8 mouse cellular contexts compared by ENCODE assay signal in genomic region chr2:180701767-180702621, GRCm38 (mm10). TPM values are rescaled to one million over a fixed set of nuclear protein-coding genes. Genes with fewer than 3 reads are reported as not detected.
DNase-seq lines count a peak whose midpoint lies in the region; ATAC-seq and TF ChIP-seq lines count a peak whose summit lies in the region.

No protein-coding gene starts in this region.

- H3K27ac ChIP-seq in heart, embryonic 12.5 days (ENCODE audit: poor library complexity, severe bottlenecking): peak overlapping the region; percentile 96
- H3K27ac ChIP-seq in kidney, embryonic 16.5 days (ENCODE audit: low read length): peak overlapping the region; percentile 98
- peak overlapping the region; percentile 95 for H3K27ac ChIP-seq in liver, adult 2 months (replicated peaks; ENCODE audit: insufficient read depth, low read depth, low read length)

- TF ChIP-seq POLR2A in liver, adult 2 months (IDR thresholded peaks at IDR 0.05; ENCODE audit: extremely low read depth, insufficient read depth, low read length): 0 out of 2 replicates have a peak, but pooled peaks have one; percentile 32

- H3K9ac ChIP-seq in heart, embryonic 12.5 days: peak overlapping the region; percentile 98
- H3K9ac ChIP-seq in kidney, embryonic 16.5 days (replicated peaks; ENCODE audit: low read length): peak overlapping the region; percentile 98
- peak overlapping the region; percentile 97 for H3K9ac ChIP-seq in liver, adult 2 months (ENCODE audit: low read depth, low read length)

- DNase-seq in brain, embryonic 18.5 days (ENCODE audit: low read depth, low spot score): peak; percentile 87
- DNase-seq in liver, adult 2 months (ENCODE audit: extremely low read depth, low read depth, low spot score): peak; percentile 72
- DNase-seq in spleen, postnatal 36 days (ENCODE audit: low spot score in 2 of 2): peak; percentile 90 to 92

- peaks cover 98% of the 10 kb centered on the region for H3K79me3 ChIP-seq in C2C12 (ENCODE audit: low read depth)

- H3K4me2 ChIP-seq in heart, embryonic 12.5 days: peak overlapping the region; percentile 84
- peak overlapping the region; percentile 67 for H3K4me2 ChIP-seq in kidney, embryonic 16.5 days (replicated peaks; ENCODE audit: low read depth, low read length)

- H3K27me3 ChIP-seq in C2C12 (ENCODE audit: control insufficient read depth, insufficient read depth, insufficient read length): no peaks in the 10 kb centered on the region
- no peaks in the 10 kb centered on the region for H3K27me3 ChIP-seq in erythroblast, embryonic 14.5 days (ENCODE audit: control insufficient read depth)
- H3K27me3 ChIP-seq in heart, embryonic 12.5 days (replicated peaks): no peaks in the 10 kb centered on the region
- H3K27me3 ChIP-seq in kidney, embryonic 16.5 days (ENCODE audit: insufficient read depth, low read length): no peaks in the 10 kb centered on the region
- H3K27me3 ChIP-seq in liver, adult 2 months (ENCODE audit: control insufficient read depth, insufficient read depth, low read length): no peaks in the 10 kb centered on the region

- H3K4me3 ChIP-seq in C2C12 (ENCODE audit: insufficient read depth, poor library complexity, severe bottlenecking): peak overlapping the region; percentile 81
- H3K4me3 ChIP-seq in erythroblast, embryonic 14.5 days (replicated peaks): peak overlapping the region; percentile 88
- peak overlapping the region; percentile 98 for H3K4me3 ChIP-seq in heart, embryonic 12.5 days
- peak overlapping the region; percentile 94 for H3K4me3 ChIP-seq in kidney, embryonic 16.5 days (ENCODE audit: low read length)
- peak overlapping the region; percentile 77 for H3K4me3 ChIP-seq in liver, adult 2 months (ENCODE audit: insufficient read depth, low read depth, low read length)

- H3ac ChIP-seq in C2C12 (ENCODE audit: control insufficient read depth, insufficient read length, low read depth): peak overlapping the region; percentile 98

- H3K9me3 ChIP-seq in erythroblast, embryonic 14.5 days (ENCODE audit: control insufficient read depth, low read length): no peaks in the 10 kb centered on the region
- H3K9me3 ChIP-seq in heart, embryonic 12.5 days (replicated peaks): no peaks in the 10 kb centered on the region
- no peaks in the 10 kb centered on the region for H3K9me3 ChIP-seq in kidney, embryonic 16.5 days (ENCODE audit: low read length)

- peaks cover 84% of the 10 kb centered on the region for H3K4me1 ChIP-seq in erythroblast, embryonic 14.5 days (ENCODE audit: control insufficient read depth)
- H3K4me1 ChIP-seq in heart, embryonic 12.5 days (replicated peaks): peaks cover 47% of the 10 kb centered on the region
- H3K4me1 ChIP-seq in kidney, embryonic 16.5 days (ENCODE audit: insufficient read depth, low read length): peaks cover 34% of the 10 kb centered on the region
- H3K4me1 ChIP-seq in liver, adult 2 months (ENCODE audit: control insufficient read depth, insufficient read depth, low read length): peaks cover 42% of the 10 kb centered on the region

- H3K36me3 ChIP-seq in C2C12 (ENCODE audit: control insufficient read depth, insufficient read depth): peaks cover 21% of the 10 kb centered on the region
- H3K36me3 ChIP-seq in erythroblast, embryonic 14.5 days (ENCODE audit: control insufficient read depth): peaks cover 66% of the 10 kb centered on the region
- H3K36me3 ChIP-seq in heart, embryonic 12.5 days: 0 out of 2 replicates have a peak, but pooled peaks cover 2% of the 10 kb centered on the region
- H3K36me3 ChIP-seq in kidney, embryonic 16.5 days (ENCODE audit: insufficient read depth, low read length): no peaks in the 10 kb centered on the region
- no peaks in the 10 kb centered on the region for H3K36me3 ChIP-seq in liver, adult 2 months (ENCODE audit: control insufficient read depth, insufficient read depth, low read length)

- 0% methylated on average over 66 of the region's 66 CpGs for WGBS in heart, embryonic 12.5 days
- under 1% methylated on average over 65 of the region's 66 CpGs for WGBS in kidney, embryonic 16.5 days
- under 1% methylated on average over 66 of the region's 66 CpGs for WGBS in liver, adult 2 months

- ATAC-seq in heart, embryonic 12.5 days (ENCODE audit: insufficient number of reproducible peaks, low FRiP score): peak; percentile 96
- peak; percentile 96 for ATAC-seq in kidney, embryonic 16.5 days (ENCODE audit: low FRiP score, low TSS enrichment)
- peak; percentile 87 for ATAC-seq in monocyte, adult 5-6 weeks (replicated peaks; ENCODE audit: insufficient number of reproducible peaks, low FRiP score, low TSS enrichment, poor library complexity, severe bottlenecking)

- H3K79me2 ChIP-seq in C2C12 (ENCODE audit: control insufficient read depth, insufficient read depth): peaks cover 100% of the 10 kb centered on the region
- H3K79me2 ChIP-seq in liver, adult 2 months (ENCODE audit: control insufficient read depth, insufficient read depth, low read length): peaks cover 30% of the 10 kb centered on the region; the same call in 1 of the 2 replicates

- no peak for TF ChIP-seq CTCF in C2C12 (IDR thresholded peaks at IDR 0.05; ENCODE audit: control insufficient read depth, insufficient read depth, insufficient read length)
- no peak for TF ChIP-seq CTCF in liver, adult 2 months (IDR thresholded peaks at IDR 0.05; ENCODE audit: low read depth, low read length)

TF ChIP-seq in C2C12, 6 proteins besides CTCF, POLR2A, EP300 and RAD21:
- TF ChIP-seq MYOD1 (IDR thresholded peaks at IDR 0.05; ENCODE audit: control insufficient read depth, insufficient read length, low read depth) (no peak), MAX (IDR thresholded peaks at IDR 0.05) (peak; percentile 78)
TF ChIP-seq in C2C12: peak in this region for 1.

RNA-seq across cellular contexts. Expression of gene Dido1, which starts 7.8 kb away (rescaled TPM):
- polyA plus RNA-seq in C2C12 (2012; fragmentation: generic; extraction: Trizol): 11.0 TPM
- 1.1 and 1.6 TPM in 2 replicates for polyA plus RNA-seq in erythroblast, embryonic 14.5 days (2012)
- polyA plus RNA-seq in heart, embryonic 12.5 days (2016; fragmentation: Nextera tagmentation; extraction: Ambion mirVana): 23.6 and 24.2 TPM in 2 replicates
- polyA plus RNA-seq in kidney, embryonic 16.5 days (2015; fragmentation: Nextera tagmentation; extraction: Ambion mirVana): 26.8 and 29.0 TPM in 2 replicates
- 26.0 and 27.1 TPM in 2 replicates for total RNA-seq in liver, adult 2 months (2014; rRNA removed)
- 7.3 and 10.0 TPM in 2 replicates for polyA plus RNA-seq in liver, adult 2 months (2012; rRNA removed)
- 58.9 to 107 TPM (median 65.1 TPM) in 3 replicates for total RNA-seq in monocyte, adult 5-6 weeks (2017)

RNA-seq across cellular contexts. Expression of gene Gid8, which starts 7.9 kb away (rescaled TPM):
- 35.5 TPM for polyA plus RNA-seq in C2C12 (2012; fragmentation: generic; extraction: Trizol)
- polyA plus RNA-seq in erythroblast, embryonic 14.5 days (2012): 4.3 and 5.4 TPM in 2 replicates
- polyA plus RNA-seq in heart, embryonic 12.5 days (2016; fragmentation: Nextera tagmentation; extraction: Ambion mirVana): 45.3 and 47.8 TPM in 2 replicates
- polyA plus RNA-seq in kidney, embryonic 16.5 days (2015; fragmentation: Nextera tagmentation; extraction: Ambion mirVana): 56.3 and 56.8 TPM in 2 replicates
- total RNA-seq in liver, adult 2 months (2014; rRNA removed): 52.4 and 54.7 TPM in 2 replicates
- polyA plus RNA-seq in liver, adult 2 months (2012; rRNA removed): 23.6 and 24.3 TPM in 2 replicates
- total RNA-seq in monocyte, adult 5-6 weeks (2017): 46.5 to 53.9 TPM (median 52.1 TPM) in 3 replicates

RNA-seq across cellular contexts. Expression of gene Slc17a9, which starts 23.1 kb away (rescaled TPM):
- 0.04 TPM for polyA plus RNA-seq in C2C12 (2012; fragmentation: generic; extraction: Trizol)
- polyA plus RNA-seq in erythroblast, embryonic 14.5 days (2012): 0.13 and 0.18 TPM in 2 replicates
- 0.59 and 0.69 TPM in 2 replicates for polyA plus RNA-seq in heart, embryonic 12.5 days (2016; fragmentation: Nextera tagmentation; extraction: Ambion mirVana)
- polyA plus RNA-seq in kidney, embryonic 16.5 days (2015; fragmentation: Nextera tagmentation; extraction: Ambion mirVana): 0.40 and 0.66 TPM in 2 replicates
- 3.5 and 4.5 TPM in 2 replicates for total RNA-seq in liver, adult 2 months (2014; rRNA removed)
- 9.1 and 10.9 TPM in 2 replicates for polyA plus RNA-seq in liver, adult 2 months (2012; rRNA removed)
- total RNA-seq in monocyte, adult 5-6 weeks (2017): 1.8 to 5.2 TPM (median 1.9 TPM) in 3 replicates

RNA-seq across cellular contexts. Expression of gene Tcfl5, which starts 59.5 kb away (rescaled TPM):
- polyA plus RNA-seq in C2C12 (2012; fragmentation: generic; extraction: Trizol): not detected
- not detected in 2 replicates for polyA plus RNA-seq in erythroblast, embryonic 14.5 days (2012)
- 0.13 TPM in 1 of 2 replicates, not detected in the other for polyA plus RNA-seq in heart, embryonic 12.5 days (2016; fragmentation: Nextera tagmentation; extraction: Ambion mirVana)
- polyA plus RNA-seq in kidney, embryonic 16.5 days (2015; fragmentation: Nextera tagmentation; extraction: Ambion mirVana): 0.09 and 0.15 TPM in 2 replicates
- total RNA-seq in liver, adult 2 months (2014; rRNA removed): not detected in 2 replicates
- polyA plus RNA-seq in liver, adult 2 months (2012; rRNA removed): not detected in 2 replicates
- total RNA-seq in monocyte, adult 5-6 weeks (2017): 0.38 to 1.8 TPM in 2 of 3 replicates, not detected in the other

Comparison
In these comparisons a context has a peak if more than half of its experiments do, and no peak if none do; other contexts are left out.
1. Peak in every context shown above with its lines: DNase-seq, ATAC-seq, H3K4me3 ChIP-seq and H3K27ac ChIP-seq.